Mouse (Mus musculus) forebrain, embryonic 10.5 days (tissue): ENCODE measurements at regions not wholly inside any gene's neighbourhood (a gene's known extent, or its start where the extent isn't known, plus 50 kb on each side); places are given as distances from the start of the nearest gene placed in this dataset.
A peak's percentile ranks its signal among the peaks of the same experiment; 100 is the strongest.

ENCODE experiments used
- DNase-seq: peaks from one replicate; pipeline ENCODE4 v3.0.0-alpha.2; 2017; ENCODE audit warnings: low spot score; ENCODE audit errors: extremely low spot score
- H3K27ac ChIP-seq: fragments of 300-500 bp; sonication (generic); 2 replicates; pipeline ENCODE4 v1.5.1; 2016; ENCODE audit warnings: mild to moderate bottlenecking
- H3K27me3 ChIP-seq: fragments of 300-500 bp; sonication (generic); 2 replicates; pipeline ENCODE4 v1.6.1; 2016; ENCODE audit warnings: mild to moderate bottlenecking; ENCODE audit not compliant: poor library complexity, severe bottlenecking
- H3K36me3 ChIP-seq: fragments of 300-500 bp; sonication (generic); replicated peaks from 2 replicates; pipeline ENCODE4 v1.6.1; 2016; ENCODE audit warnings: mild to moderate bottlenecking, moderate library complexity
- H3K4me1 ChIP-seq: fragments of 300-500 bp; sonication (generic); 2 replicates; pipeline ENCODE4 v1.6.1; 2016
- H3K4me3 ChIP-seq: fragments of 300-500 bp; sonication (generic); 2 replicates; pipeline ENCODE4 v1.5.1; 2016; ENCODE audit warnings: mild to moderate bottlenecking, moderate library complexity
- H3K9me3 ChIP-seq: fragments of 300-500 bp; sonication (generic); 2 replicates; pipeline ENCODE4 v1.6.1; 2016; ENCODE audit warnings: mild to moderate bottlenecking, moderate library complexity
- WGBS: fragments of 180-500 bp; shearing (Covaris S2); methylation state at CpG from one replicate; pipeline ENCODE4 v1.1.7; 2016; 5-methylcytosine and 5-hydroxymethylcytosine counted together

GRCm38 (mm10) chr9:43387397-43387796 is 76.7 kb downstream of the Trim29 start:
- peaks cover 34% of the 10 kb centered on the region for H3K4me1 ChIP-seq
- H3K27ac ChIP-seq = no peak overlapping the region
- peaks cover 4% of the 10 kb centered on the region; the same call in 1 of the 2 replicates for H3K9me3 ChIP-seq
- DNase-seq = no peak
- H3K4me3 ChIP-seq = no peak overlapping the region
- no peaks in the 10 kb centered on the region for H3K36me3 ChIP-seq
- WGBS = 77% methylated on average over 9 of the region's 9 CpGs
- H3K27me3 ChIP-seq = peaks cover 16% of the 10 kb centered on the region

DNA sequence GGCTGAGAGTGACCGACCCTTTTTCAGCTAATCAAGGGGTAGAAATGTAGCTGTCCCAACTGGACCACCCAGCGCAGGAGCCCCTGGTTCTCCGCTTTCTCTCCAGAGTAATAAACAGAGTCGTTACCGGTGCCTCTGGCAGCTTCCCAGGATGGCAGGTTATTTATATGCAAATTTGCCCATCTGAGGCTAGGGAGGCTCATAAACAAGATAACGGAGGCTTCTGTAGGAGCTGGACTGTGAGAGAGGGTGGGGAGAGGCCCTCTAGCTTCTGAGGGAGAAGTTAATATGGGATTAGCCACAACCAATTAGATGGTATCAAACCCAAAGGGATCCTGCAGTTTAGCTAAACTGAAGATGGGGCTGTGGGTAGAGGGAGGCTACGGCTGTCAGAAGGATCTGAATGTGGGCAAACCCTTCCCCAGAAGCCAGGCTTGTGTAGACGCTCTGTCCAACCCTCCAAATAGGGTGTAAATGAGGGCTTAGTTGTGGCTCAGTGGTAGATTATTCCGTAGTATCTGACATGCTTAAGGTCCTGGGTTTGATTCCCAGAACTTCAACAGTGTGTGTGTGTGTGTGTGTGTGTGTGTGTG is 78.9 kb downstream of the Trim29 start:
- Histone ChIP-seq H3K4me1 (peaks cover 24% of the 10 kb centered on the region), H3K4me3 (no peak overlapping the region), H3K27ac (no peak overlapping the region), H3K27me3 (peaks cover 16% of the 10 kb centered on the region), H3K36me3 (no peaks in the 10 kb centered on the region), H3K9me3 (peaks cover 11% of the 10 kb centered on the region)
- DNase-seq = no peak
- WGBS = 35% methylated on average over 9 of the region's 9 CpGs

DNA sequence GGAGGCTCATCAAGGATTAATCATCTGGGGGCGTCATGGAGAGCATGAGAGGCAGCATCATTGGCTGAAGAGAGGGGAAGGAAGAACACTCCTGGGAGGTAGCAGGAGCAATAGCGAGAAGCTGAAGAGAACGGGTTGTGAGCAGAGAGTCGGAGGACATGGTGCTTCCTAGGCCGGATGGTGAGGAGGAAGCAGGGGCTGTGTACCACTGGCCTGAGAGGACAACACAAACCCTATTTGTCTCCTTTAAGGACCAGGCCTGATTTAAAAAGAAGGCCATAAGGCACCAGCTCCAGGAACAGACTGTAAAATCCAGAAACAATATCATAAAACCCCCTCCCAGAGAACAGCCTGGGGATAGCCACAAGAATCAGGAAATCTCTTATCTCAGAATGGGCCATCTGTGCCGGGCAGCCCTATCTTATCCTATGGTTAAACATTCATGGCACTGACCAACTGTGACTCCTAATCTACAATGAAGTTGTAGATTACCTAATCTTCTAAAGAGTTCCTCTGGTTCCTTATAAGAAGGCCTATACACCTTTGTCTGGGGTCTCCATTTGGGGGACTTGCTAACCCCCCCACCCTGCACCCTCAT is 81.9 kb downstream of the Trim29 start:
- H3K4me3 ChIP-seq = no peak overlapping the region
- H3K4me1 ChIP-seq = peaks cover 24% of the 10 kb centered on the region
- no peaks in the 10 kb centered on the region for H3K36me3 ChIP-seq
- no peak overlapping the region for H3K27ac ChIP-seq
- peaks cover 16% of the 10 kb centered on the region for H3K27me3 ChIP-seq
- H3K9me3 ChIP-seq = peaks cover 11% of the 10 kb centered on the region
- DNase-seq = no peak
- 87% methylated on average over 6 of the region's 6 CpGs for WGBS

- no peak for DNase-seq
- 0 out of 2 replicates have a peak, but pooled peaks cover under 1% of the 10 kb centered on the region for H3K27me3 ChIP-seq
- 58% methylated on average over 5 of the region's 5 CpGs for WGBS
- H3K4me3 ChIP-seq = no peak overlapping the region
- H3K36me3 ChIP-seq = no peaks in the 10 kb centered on the region
- peaks cover 11% of the 10 kb centered on the region for H3K9me3 ChIP-seq
- H3K27ac ChIP-seq = no peak overlapping the region
- H3K4me1 ChIP-seq = peaks cover 24% of the 10 kb centered on the region
Observed at GRCm38 (mm10) chr9:43394204-43394603, 83.6 kb downstream of the Trim29 start.

- no peaks in the 10 kb centered on the region for H3K36me3 ChIP-seq
- H3K9me3 ChIP-seq = peaks cover 11% of the 10 kb centered on the region
- no peak overlapping the region for H3K4me3 ChIP-seq
- WGBS = 44% methylated on average over 5 of the region's 5 CpGs
- H3K27ac ChIP-seq = no peak overlapping the region
- H3K27me3 ChIP-seq = no peaks in the 10 kb centered on the region
- peaks cover 14% of the 10 kb centered on the region for H3K4me1 ChIP-seq
- no peak for DNase-seq
Observed at GRCm38 (mm10) chr9:43395209-43395608, 84.6 kb downstream of the Trim29 start.

DNA sequence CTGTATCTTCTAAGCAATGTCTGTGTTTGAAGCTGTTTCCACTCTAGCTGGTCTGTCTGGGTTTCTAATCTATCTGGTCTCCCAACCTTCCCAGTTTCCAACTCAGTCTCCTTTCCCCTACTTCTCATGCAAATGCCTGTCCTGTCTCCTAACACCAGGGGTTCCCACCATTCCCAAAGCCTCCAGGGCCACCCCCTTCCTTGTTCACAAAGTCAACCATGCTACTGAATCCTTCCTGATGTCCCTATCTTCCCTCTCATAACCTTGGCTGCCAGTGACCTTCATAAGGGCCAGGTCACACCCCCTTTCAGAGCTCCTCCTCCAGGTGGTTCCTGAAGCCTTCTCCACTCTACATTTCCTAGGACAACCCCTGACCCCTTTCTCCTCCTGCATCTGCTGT is 85.9 kb downstream of the Trim29 start:
- H3K36me3 ChIP-seq = no peaks in the 10 kb centered on the region
- H3K4me1 ChIP-seq = peaks cover 10% of the 10 kb centered on the region
- H3K4me3 ChIP-seq = no peak overlapping the region
- no peak overlapping the region for H3K27ac ChIP-seq
- no peaks in the 10 kb centered on the region for H3K27me3 ChIP-seq
- DNase-seq = no peak
- H3K9me3 ChIP-seq = peaks cover 7% of the 10 kb centered on the region

DNA sequence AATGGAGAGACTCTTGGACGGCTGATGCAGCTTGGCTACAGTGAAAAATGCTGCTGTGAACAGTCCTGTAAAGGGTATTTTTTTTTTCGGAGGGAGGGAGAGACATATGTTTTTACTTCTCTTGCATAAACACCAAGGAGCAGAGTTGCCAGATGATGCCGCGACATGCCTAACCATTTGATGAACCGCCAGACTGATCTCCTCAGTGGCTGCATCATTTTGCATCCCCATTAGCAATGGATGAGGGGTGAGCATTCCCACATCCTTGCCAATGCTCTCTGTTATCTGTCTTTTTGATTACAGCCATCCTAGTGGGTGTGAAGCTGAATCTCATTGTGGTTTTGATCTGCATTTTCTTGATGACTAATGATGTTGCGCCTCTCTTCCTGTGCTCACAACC is 97.8 kb downstream of the Trim29 start:
- Histone ChIP-seq H3K4me1 (no peaks in the 10 kb centered on the region), H3K27me3 (no peaks in the 10 kb centered on the region), H3K9me3 (no peaks in the 10 kb centered on the region), H3K4me3 (no peak overlapping the region), H3K36me3 (no peaks in the 10 kb centered on the region), H3K27ac (no peak overlapping the region)
- 81% methylated on average over 6 of the region's 6 CpGs for WGBS
- no peak for DNase-seq

DNA sequence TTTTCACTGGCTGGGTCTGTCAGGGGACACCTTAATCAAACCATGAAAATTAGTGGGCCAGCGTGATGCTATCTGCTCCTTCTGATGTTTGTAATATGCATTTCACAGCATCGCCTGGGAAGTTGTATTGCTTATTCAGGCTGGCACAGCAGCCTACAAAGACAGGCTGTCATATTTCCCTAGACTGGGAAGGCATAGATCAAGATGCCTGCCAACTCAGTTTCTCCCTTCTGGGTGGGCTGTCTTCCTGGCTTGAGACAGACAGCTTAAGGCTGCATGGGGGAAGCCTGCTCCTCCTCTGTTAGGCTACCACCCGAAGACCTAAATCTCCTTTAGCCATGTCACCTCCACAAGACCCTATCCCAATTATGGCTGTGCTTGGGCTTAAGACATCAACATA is 101.8 kb downstream of the Trim29 start:
- Histone ChIP-seq H3K9me3 (no peaks in the 10 kb centered on the region), H3K27me3 (0 out of 2 replicates have a peak, but pooled peaks cover 3% of the 10 kb centered on the region), H3K27ac (no peak overlapping the region), H3K4me3 (no peak overlapping the region), H3K4me1 (no peaks in the 10 kb centered on the region), H3K36me3 (no peaks in the 10 kb centered on the region)
- no peak for DNase-seq
- 91% methylated on average over 3 of the region's 3 CpGs for whole genome bisulfite sequencing

- no peaks in the 10 kb centered on the region for H3K9me3 ChIP-seq
- no peak overlapping the region; the same call in 1 of the 2 replicates for H3K27ac ChIP-seq
- peaks cover 43% of the 10 kb centered on the region for H3K27me3 ChIP-seq
- H3K4me3 ChIP-seq = peak overlapping the region; percentile 31; the same call in 1 of the 2 replicates
- peaks cover 22% of the 10 kb centered on the region for H3K4me1 ChIP-seq
- no peaks in the 10 kb centered on the region for H3K36me3 ChIP-seq
- DNase-seq = no peak
- WGBS = 21% methylated on average over 17 of the region's 17 CpGs
Observed at GRCm38 (mm10) chr9:43419993-43420715, 109.5 kb downstream of the Trim29 start.

DNA sequence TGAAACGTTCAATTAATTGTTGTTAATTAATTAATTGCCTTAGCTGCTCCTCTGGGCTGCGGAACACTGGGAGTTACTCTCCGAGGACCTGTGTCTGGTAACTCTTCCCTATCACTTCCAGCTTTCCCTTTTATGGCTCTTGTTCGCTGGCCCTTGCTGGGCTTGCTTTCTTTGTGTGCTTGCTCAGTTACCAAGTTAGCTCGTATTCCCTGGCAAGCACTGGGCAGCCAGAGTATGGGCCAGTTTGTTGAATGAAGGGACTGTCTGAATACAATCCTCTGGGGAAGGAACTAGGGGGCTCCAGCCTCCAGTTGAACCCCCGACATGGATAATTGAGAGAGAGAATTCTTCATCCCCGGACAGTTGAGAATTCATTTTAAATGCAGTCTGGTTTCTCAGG is 116.4 kb downstream of the Trim29 start:
- peaks cover 10% of the 10 kb centered on the region; the same call in 1 of the 2 replicates for H3K27me3 ChIP-seq
- no peaks in the 10 kb centered on the region for H3K9me3 ChIP-seq
- 67% methylated on average over 7 of the region's 7 CpGs for WGBS
- H3K36me3 ChIP-seq = no peaks in the 10 kb centered on the region
- no peak overlapping the region for H3K4me3 ChIP-seq
- H3K27ac ChIP-seq = no peak overlapping the region
- no peak for DNase-seq
- H3K4me1 ChIP-seq = 0 out of 2 replicates have a peak, but pooled peaks cover 8% of the 10 kb centered on the region

DNA sequence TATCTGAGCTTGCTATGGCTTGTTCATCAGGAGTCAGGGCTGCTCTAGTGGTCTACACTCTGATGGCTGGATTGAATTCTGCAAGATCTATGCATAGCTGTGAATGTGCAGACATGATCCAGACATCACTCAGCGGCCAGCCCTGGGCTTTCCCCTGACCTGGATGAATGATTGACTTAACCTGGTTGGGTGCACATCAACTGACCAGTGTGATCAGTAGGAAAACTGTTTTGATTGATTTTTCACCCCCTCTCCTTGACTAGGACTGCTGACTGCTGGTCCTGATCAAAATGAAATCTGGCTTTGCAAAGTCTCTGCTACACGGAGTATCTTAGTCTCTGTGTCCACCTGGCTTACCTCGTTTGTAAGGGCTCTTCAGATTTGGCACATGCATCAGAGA is 123.3 kb downstream of the Trim29 start:
- Histone ChIP-seq H3K27me3 (no peaks in the 10 kb centered on the region), H3K4me3 (no peak overlapping the region), H3K4me1 (peaks cover 27% of the 10 kb centered on the region), H3K27ac (no peak overlapping the region), H3K9me3 (no peaks in the 10 kb centered on the region), H3K36me3 (no peaks in the 10 kb centered on the region)
- 83% methylated on average over 3 of the region's 3 CpGs for WGBS
- DNase-seq = no peak

- WGBS = 92% methylated on average over 11 of the region's 11 CpGs
- Histone ChIP-seq H3K4me3 (no peak overlapping the region), H3K4me1 (peaks cover 26% of the 10 kb centered on the region), H3K36me3 (no peaks in the 10 kb centered on the region), H3K9me3 (no peaks in the 10 kb centered on the region), H3K27me3 (no peaks in the 10 kb centered on the region), H3K27ac (no peak overlapping the region)
- no peak for DNase-seq
Observed at GRCm38 (mm10) chr9:43438476-43438875, 127.8 kb downstream of the Trim29 start.

- Histone ChIP-seq H3K27ac (no peak overlapping the region), H3K4me3 (no peak overlapping the region), H3K36me3 (no peaks in the 10 kb centered on the region), H3K9me3 (no peaks in the 10 kb centered on the region), H3K4me1 (0 out of 2 replicates have a peak, but pooled peaks cover 3% of the 10 kb centered on the region), H3K27me3 (no peaks in the 10 kb centered on the region)
- 63% methylated on average over 5 of the region's 5 CpGs for WGBS
- no peak for DNase-seq
Observed at GRCm38 (mm10) chr9:43440959-43441510, 130.4 kb downstream of the Trim29 start.
